Mouse (Mus musculus) CD8-positive naive resting alpha-beta T cell, adult 57 days (primary cell): ENCODE data around the gene Stim2. TPM values are rescaled to one million over a fixed set of nuclear protein-coding genes. Genes with fewer than 3 reads are reported as not detected.

Source experiments
- total RNA-seq: library from RNA; stranded (reverse); gene quantifications from one replicate; pipeline ENCODE4 v1.2.4, GENCODE M21; 2023

The Stim2 gene
- 44.5 TPM for total RNA-seq

DNA sequence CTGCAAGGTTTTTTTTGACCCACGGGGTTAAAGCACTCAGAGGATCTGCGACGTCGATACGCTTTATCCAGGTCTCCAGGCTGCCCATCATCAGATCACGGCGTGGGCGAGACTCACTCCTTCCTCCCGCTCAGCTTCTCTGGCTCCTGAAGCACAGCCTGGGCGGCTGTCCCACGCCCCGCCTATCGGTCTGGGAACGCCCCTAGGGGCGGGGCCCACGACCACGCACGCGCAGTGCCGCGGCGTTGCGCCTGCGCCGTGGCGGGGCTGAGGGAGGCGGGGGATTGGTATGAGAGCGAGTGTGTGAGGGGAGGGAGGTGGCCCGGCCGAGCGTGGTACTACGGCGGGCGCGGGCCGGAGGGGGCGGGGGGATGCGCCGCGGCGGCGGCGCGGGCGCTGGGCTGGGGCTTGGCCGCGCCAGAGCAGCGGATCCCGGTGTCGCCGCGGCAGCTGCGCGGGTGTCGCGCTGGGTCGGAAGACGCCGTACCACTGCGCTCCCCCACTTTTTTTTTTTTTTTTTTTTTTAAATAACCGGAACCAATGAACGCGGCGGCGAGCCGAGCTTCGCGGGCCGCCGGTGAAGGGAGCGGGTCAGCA lies at the start of gene Stim2:
Gene Stim2 (plus strand): TSS at position 354 of the 597 bp plus-strand sequence.

Other genes starting within 250 kb of the Stim2 start
- gene Tbc1d19, start 188.9 kb upstream of the Stim2 start, total RNA-seq: 8.6 TPM